Mouse (Mus musculus): ENCODE measurements around the gene Dhx58.

Gene Dhx58

DNA sequence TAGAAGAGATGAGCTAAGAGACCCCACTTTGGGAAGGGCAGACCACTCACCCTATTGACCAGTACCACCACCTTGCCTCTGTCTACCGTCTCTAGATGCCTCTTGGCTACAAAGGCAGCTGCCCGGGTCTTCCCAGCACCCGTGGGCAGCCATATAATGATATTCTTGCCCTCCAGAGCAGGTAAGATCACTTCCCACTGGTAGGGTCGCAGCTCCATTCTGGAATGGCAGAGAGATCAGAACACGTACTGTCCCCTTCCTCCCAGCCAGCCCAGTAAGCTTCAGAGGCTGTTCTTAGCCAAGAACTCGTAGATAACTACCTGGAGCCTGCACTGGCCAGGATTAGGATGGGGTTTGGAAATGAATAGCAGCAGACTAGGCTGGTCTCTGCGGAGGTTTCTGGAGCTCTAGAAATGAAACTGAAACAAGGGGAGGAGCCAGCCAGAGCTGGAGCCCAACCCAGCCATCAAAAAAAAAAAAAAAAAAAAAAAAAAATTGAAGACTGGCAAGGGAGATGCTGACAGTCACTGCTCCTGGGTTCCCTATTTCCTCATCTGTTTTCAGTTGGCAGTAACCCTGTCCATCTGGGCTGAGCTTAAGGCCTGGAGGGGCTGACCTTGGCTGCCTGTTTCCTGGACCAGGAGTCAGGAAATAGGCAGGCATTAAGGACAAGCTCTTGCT lies at the start of gene Dhx58:
Dhx58 (minus strand) TSS at position 421 of the 681 bp plus-strand sequence.
- peak in 1 of 2 experiments; percentile 18 for DNase-seq

DNA sequence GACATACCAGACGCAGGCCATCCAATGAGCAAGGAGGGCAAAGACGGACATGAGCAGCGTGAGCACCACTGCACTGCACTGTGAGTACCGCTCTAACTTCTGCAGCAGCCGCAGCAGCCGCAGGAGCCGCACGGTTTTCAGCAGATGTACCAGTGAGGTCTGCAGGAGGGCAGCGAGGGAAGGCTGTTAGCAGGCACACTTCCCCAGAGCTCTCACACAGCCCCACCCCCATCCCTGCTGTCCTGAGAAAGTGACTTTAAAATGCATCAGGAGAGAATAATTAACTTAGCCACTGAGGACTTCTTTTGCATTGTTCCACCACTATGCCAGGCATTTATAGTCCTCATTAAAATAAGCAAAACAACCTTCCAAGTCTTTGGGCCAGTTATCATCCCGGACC lies 48.2 kb upstream of the Dhx58 start:
- DNase-seq = no peak

- DNase-seq = no peak
Observed at GRCm38 (mm10) chr11:100750127-100750526, 46.1 kb upstream of the Dhx58 start.

DNA sequence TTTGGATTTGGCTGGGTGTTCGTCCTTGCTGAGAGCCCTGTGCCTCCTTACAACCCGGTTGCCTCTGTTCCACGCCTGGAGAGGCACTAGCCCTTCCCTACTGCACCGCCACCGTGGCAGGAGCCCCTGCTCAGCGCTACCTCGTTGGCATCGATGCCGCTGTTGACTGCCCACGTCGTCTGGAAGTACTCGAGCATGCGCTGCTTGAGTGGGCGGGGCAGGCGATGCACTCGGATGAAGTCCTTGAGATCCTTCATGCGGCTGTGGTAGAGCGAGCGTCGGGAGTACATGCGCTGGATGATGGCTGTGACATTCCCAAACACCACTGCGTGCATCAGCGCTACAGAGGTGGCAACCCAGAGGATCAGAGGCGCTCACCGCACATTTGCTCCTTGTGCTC lies 45.4 kb upstream of the Dhx58 start:
- no peak for DNase-seq

GRCm38 (mm10) chr11:100748620-100749019 lies 44.5 kb upstream of the Dhx58 start:
- DNase-seq = no peak

DNA sequence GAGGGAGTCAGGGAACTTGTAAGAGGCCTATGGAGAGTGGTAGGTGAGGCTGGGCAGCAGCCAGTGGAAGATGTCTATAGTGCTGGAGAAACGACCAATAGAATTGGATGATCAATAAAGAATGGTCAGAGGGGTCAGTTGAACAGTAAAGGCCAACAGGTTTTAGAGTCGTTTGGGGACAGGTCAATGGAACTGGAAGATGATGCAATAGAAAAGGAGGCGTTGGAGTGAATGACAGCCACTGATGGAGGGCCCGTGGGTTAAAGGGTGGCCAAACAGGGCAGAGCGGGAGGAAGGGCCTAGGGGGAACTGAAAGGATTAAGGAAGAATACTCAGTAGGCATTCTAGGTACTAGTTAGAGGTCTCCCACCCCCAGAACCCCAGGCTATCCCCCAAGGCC lies 43.0 kb upstream of the Dhx58 start:
- DNase-seq = no peak

GRCm38 (mm10) chr11:100746546-100746945 lies 42.5 kb upstream of the Dhx58 start:
- no peak for DNase-seq

DNA sequence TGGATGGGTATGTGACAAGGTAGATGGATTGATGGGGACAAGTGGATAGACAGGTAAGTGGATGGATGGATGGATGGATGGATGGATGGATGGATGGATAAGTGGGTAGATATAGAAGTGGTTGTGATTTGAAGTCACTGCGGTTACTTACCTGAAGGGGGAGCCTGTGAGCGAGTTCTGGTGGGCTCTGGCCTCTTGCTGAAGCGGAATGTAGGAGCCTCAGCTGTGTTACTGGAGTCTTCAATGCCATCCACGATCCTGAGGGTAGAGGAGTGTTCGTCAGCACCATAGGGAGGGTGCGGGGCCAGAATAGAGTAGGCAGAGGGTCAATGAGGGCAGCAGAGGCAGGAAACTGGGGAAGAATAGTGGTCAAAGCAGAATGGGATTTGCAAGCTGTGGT lies 41.0 kb upstream of the Dhx58 start:
- peak in 1 of 2 experiments; percentile 64 for DNase-seq

GRCm38 (mm10) chr11:100741348-100741747 lies 37.3 kb upstream of the Dhx58 start:
- peak in 1 of 2 experiments; percentile 38 for DNase-seq

GRCm38 (mm10) chr11:100738749-100739148 lies 34.7 kb upstream of the Dhx58 start:
- DNase-seq = no peak

GRCm38 (mm10) chr11:100738066-100738604 lies 34.1 kb upstream of the Dhx58 start, which contains the start of gene Rab5c:
TSS of gene Rab5c (minus strand) at chr11:100738215.
- DNase-seq = peak; percentile 99

GRCm38 (mm10) chr11:100737105-100737733 lies 33.1 kb upstream of the Dhx58 start:
- DNase-seq = no peak

GRCm38 (mm10) chr11:100736746-100737080 lies 32.6 kb upstream of the Dhx58 start:
- no peak for DNase-seq

DNA sequence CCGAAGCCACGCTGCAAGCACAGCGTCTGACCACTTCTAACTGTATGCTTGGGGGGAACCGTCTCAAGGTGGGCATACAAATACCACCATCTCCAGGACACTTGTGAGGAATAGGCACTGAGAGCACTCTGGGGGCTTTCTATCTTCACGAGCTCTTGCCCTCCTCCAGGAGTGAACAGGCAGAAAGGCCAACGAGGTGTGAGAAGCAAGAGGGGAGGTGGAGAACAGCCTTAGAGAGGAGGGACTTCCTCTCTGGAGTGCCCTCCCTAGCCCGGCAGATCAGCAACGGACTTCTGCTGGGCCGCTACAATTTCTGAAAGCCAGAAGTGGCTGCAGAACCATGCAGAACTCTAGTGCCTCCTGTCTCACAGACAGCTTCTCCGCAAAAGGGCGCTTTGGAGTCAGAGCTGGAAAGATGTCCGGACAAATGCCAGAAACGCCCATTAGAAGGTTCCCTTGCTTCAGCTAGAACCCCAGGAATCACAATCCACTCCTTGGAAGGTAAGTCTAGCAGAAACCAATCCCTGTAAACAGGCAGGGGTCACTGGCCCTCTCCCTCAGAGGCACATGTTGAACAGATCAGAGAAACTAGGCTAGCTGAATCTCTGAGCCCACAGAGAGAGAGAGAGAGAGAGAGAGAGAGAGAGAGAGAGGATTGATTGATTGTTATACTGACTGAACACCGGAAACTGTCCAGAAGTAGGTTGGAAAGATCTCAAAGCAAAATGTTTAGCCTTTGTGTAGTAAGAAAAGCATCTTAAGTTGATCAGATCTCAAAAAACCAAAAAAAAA lies 32.1 kb upstream of the Dhx58 start:
- DNase-seq = no peak

- no peak for DNase-seq
Observed at GRCm38 (mm10) chr11:100735134-100735865, 31.2 kb upstream of the Dhx58 start.

DNA sequence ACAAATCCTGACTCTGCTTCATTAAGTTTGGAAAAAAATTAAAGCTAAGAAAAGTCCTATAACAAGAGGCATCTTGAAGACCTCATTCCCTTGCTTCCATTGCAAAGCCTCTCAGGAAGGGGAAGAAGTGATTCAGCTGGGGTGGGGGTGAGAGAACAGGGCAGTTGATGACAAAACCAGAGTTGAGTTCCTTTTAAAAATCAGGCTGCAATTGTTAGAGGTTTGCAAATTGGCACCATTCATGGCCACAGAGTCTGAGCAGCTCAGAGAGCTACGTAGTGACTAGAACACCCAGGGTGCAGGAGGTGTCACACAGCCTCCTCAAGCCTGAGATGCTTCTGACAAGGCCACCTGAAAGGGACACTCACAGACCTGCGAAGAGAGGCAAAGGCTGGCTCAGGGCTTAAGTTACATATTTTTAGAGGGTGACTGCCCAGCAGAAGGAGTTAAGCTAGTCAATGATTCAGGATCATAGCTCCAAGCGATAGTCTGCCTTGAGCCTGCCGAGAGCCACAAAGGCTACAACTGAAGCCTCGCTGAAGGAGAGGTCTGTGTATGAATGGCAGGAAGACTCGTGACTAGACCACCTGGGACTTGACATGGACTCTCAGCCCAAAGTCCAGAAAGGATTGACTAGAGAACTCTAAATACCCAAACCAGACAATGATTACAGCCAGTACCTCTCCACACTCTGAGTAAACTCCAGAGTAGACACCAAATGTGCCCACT lies 26.6 kb upstream of the Dhx58 start:
- no peak for DNase-seq

- no peak for DNase-seq
Observed at GRCm38 (mm10) chr11:100729976-100730375, 25.9 kb upstream of the Dhx58 start.

DNA sequence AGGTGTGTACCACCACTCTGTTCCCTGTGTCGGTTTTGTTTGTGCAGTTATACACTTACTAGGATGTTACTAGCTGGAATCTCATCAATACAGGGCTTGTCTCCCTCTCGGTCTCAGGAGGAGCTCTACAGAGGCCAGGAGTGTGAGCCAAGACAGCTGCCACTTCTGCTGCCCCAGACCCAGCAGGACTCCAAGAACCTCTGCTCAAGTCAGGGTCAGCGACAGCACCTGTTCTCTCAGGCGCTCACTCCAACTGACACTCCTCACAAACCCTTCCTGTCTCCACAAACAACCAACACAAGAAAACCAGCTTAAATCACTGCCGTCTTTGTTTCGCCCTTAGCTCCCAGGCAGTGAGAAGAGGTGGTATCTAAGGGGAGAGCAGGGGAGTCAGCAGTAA lies 24.5 kb upstream of the Dhx58 start:
- DNase-seq = no peak

DNA sequence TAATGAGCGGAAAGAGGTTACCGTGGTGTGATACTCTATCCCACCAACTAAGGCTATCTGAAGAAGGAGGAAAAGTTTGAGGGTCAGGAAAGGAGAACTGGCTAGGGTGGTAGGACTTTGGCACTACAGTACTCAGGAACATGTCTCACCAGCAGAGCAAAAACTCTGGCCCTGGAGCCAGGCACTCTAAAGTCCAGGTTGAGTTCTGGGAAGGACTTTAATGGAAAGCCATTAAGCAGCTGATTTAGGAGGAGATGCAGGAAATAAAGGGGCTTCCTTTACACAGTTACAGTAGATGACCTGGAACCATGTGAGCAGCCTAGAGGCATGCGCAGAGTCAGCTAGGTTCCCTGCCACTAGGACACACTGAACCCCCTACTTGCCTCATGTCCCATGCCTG lies 23.1 kb upstream of the Dhx58 start:
- no peak for DNase-seq

- DNase-seq = peak; percentile 58 to 72
Observed at GRCm38 (mm10) chr11:100724919-100725512, 20.9 kb upstream of the Dhx58 start.

DNA sequence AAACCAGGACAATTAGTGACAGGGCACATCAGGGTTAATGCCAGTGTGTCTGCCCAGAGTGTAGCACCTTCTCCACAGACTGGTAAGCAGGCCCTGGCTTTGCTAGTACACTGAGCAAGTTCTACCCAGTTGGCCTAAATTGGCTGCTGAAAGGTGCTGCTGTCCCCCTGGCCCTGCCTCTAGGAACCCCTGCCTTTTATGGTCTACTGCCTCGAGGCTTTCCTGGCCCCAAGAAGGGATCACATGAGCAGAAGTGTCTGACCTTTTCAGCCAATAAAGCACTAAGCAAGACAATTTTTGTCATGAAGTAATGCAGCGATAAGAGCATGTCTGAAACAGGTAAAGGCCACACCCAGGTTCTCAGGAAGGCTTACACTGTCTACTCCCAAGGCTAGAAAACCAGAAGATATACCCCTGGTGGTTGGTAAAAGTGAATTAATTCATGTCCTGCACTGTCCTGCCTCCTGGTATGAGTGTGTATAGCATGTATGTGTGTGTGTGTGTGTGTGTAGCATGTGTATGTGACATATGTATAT lies 18.5 kb upstream of the Dhx58 start:
- DNase-seq = no peak

All from lung, postnatal 4 days (tissue).